ENCODE assay signal across 9 mouse cellular contexts in genomic region chr1:182143288-182143687, GRCm38 (mm10). TPM values are rescaled to one million over a fixed set of nuclear protein-coding genes. Genes with fewer than 3 reads are reported as not detected.
DNase-seq lines count a peak whose midpoint lies in the region; ATAC-seq and TF ChIP-seq lines count a peak whose summit lies in the region.
"Had no signal": no experiment of that assay in that cellular context is flagged by ENCODE, and none has a peak within 500 bp of the region (broad histone marks: within the 10 kb centered on the region; RNA-seq: fewer than 3 reads in every experiment).

No protein-coding gene starts in this region.

- H3K9ac ChIP-seq in midbrain, postnatal 0 days (replicated peaks; ENCODE audit: low read length, poor library complexity, severe bottlenecking): no peak overlapping the region

- H3K27ac ChIP-seq in midbrain, postnatal 0 days (ENCODE audit: low read depth, low read length): no peak overlapping the region
- no peak overlapping the region for H3K27ac ChIP-seq in midbrain, embryonic 10.5 days (replicated peaks)

- H3K27me3 ChIP-seq in midbrain, postnatal 0 days (ENCODE audit: insufficient read depth, low read length): no peaks in the 10 kb centered on the region; the same call in 1 of the 2 replicates
- H3K27me3 ChIP-seq in midbrain, embryonic 10.5 days (ENCODE audit: low read depth, poor library complexity, severe bottlenecking): peaks cover 8% of the 10 kb centered on the region; the same call in 1 of the 2 replicates

- DNase-seq in adrenal gland, postnatal 14 days: peak; percentile 42
- no peak for DNase-seq in adrenal gland, postnatal 25 days
- no peak for DNase-seq in midbrain, postnatal 0 days (ENCODE audit: low spot score)
- no peak for DNase-seq in midbrain, embryonic 10.5 days (ENCODE audit: low spot score)
- DNase-seq in thymus, postnatal 25 days: peak; percentile 39
- no peak for DNase-seq in adrenal gland, adult 2 months
- no peak for DNase-seq in cerebellum, adult 11 months
- DNase-seq: gastrocnemius, postnatal 25 days had no signal

- no peak for ATAC-seq in midbrain, postnatal 0 days (ENCODE audit: low FRiP score)
- 0 out of 2 replicates have a peak, but pooled peaks have one; percentile 27 for ATAC-seq in erythroid progenitor cell, adult 5-6 weeks (replicated peaks; ENCODE audit: low FRiP score, poor library complexity, severe bottlenecking)

- peak; percentile 22; the same call in 1 of the 2 replicates for TF ChIP-seq CTCF in midbrain, postnatal 0 days (IDR thresholded peaks at IDR 0.05)

- no peaks in the 10 kb centered on the region for H3K36me3 ChIP-seq in midbrain, postnatal 0 days (ENCODE audit: insufficient read depth, low read length)
- H3K36me3 ChIP-seq in midbrain, embryonic 10.5 days: no peaks in the 10 kb centered on the region

- 77% methylated on average over 8 of the region's 8 CpGs for WGBS in midbrain, postnatal 0 days
- 78% methylated on average over 8 of the region's 8 CpGs for WGBS in midbrain, embryonic 10.5 days

- no peak overlapping the region for H3K4me3 ChIP-seq in midbrain, postnatal 0 days (ENCODE audit: low read depth, low read length)
- H3K4me3 ChIP-seq in midbrain, embryonic 10.5 days: no peak overlapping the region

- H3K4me1 ChIP-seq in midbrain, postnatal 0 days (ENCODE audit: insufficient read depth, low read length): no peaks in the 10 kb centered on the region
- peaks cover 7% of the 10 kb centered on the region for H3K4me1 ChIP-seq in midbrain, embryonic 10.5 days

- no peak overlapping the region for H3K4me2 ChIP-seq in midbrain, postnatal 0 days (ENCODE audit: low read depth, low read length, poor library complexity, severe bottlenecking)

- H3K9me3 ChIP-seq in midbrain, postnatal 0 days (ENCODE audit: low read length): no peaks in the 10 kb centered on the region
- no peaks in the 10 kb centered on the region for H3K9me3 ChIP-seq in midbrain, embryonic 10.5 days (replicated peaks)

RNA-seq across cellular contexts. Expression of gene Srp9, which starts 18.8 kb away (rescaled TPM):
- total RNA-seq in adrenal gland, postnatal 14 days (2021): 48.0 and 56.0 TPM in 2 replicates
- total RNA-seq in adrenal gland, postnatal 25 days (2021): 50.7 and 60.9 TPM in 2 replicates
- 70.5 and 76.1 TPM in 2 replicates for total RNA-seq in midbrain, postnatal 0 days (2014; rRNA removed)
- 169 and 173 TPM in 2 replicates for polyA plus RNA-seq in midbrain, postnatal 0 days (2015; fragmentation: Nextera tagmentation; extraction: Ambion mirVana)
- polyA plus RNA-seq in midbrain, embryonic 10.5 days (2016; fragmentation: Nextera tagmentation; extraction: Ambion mirVana): 156 and 165 TPM in 2 replicates
- 54.5 and 62.7 TPM in 2 replicates for total RNA-seq in erythroid progenitor cell, adult 5-6 weeks (2015; ENCODE audit: low replicate concordance)
- 24.2 and 58.1 TPM in 2 replicates for total RNA-seq in erythroid progenitor cell, adult 5-6 weeks (2017; ENCODE audit: low replicate concordance)
- total RNA-seq in adrenal gland, adult 2 months (2021): 10 to 100 TPM; 46.4 to 64.9 TPM
- 22.7 and 29.6 TPM in 2 replicates for polyA plus RNA-seq in adrenal gland, adult 2 months (2012; rRNA removed)

RNA-seq across cellular contexts. Expression of gene Vmn1r1, which starts 21.0 kb away (rescaled TPM):
- total RNA-seq in adrenal gland, postnatal 14 days (2021): not detected in 2 replicates
- total RNA-seq in adrenal gland, postnatal 25 days (2021): not detected in 2 replicates
- not detected in 2 replicates for total RNA-seq in midbrain, postnatal 0 days (2014; rRNA removed)
- polyA plus RNA-seq in midbrain, postnatal 0 days (2015; fragmentation: Nextera tagmentation; extraction: Ambion mirVana): not detected in 2 replicates
- polyA plus RNA-seq in midbrain, embryonic 10.5 days (2016; fragmentation: Nextera tagmentation; extraction: Ambion mirVana): not detected in 2 replicates
- total RNA-seq in erythroid progenitor cell, adult 5-6 weeks (2015; ENCODE audit: low replicate concordance): not detected in 2 replicates
- not detected in 2 replicates for total RNA-seq in erythroid progenitor cell, adult 5-6 weeks (2017; ENCODE audit: low replicate concordance)
- not detected for total RNA-seq in adrenal gland, adult 2 months (2021)
- polyA plus RNA-seq in adrenal gland, adult 2 months (2012; rRNA removed): not detected in 2 replicates
- total RNA-seq: gastrocnemius, postnatal 25 days had no signal

Comparison
In these comparisons a context has a peak if more than half of its experiments do, and no peak if none do; other contexts are left out.
1. DNase-seq: peak in adrenal gland, postnatal 14 days (single experiment) and thymus, postnatal 25 days (single experiment); none in adrenal gland, postnatal 25 days (single experiment), midbrain, postnatal 0 days (single experiment), midbrain, embryonic 10.5 days (single experiment), adrenal gland, adult 2 months (single experiment) and cerebellum, adult 11 months (single experiment).